Mouse (Mus musculus): ENCODE results near the gene Olfr1417. TPM values are rescaled to one million over a fixed set of nuclear protein-coding genes. Genes with fewer than 3 reads are reported as not detected.
"Not testable (repeated sequence)": the region's sequence is repeated elsewhere in the genome, so short reads cannot be mapped to it uniquely, and the experiment has no call there.

The Olfr1417 gene
- 0.12 TPM in 1 of 2 replicates, not detected in the other for polyA plus RNA-seq (2014; fragmentation: Nextera tagmentation; extraction: Ambion mirVana)

DNA sequence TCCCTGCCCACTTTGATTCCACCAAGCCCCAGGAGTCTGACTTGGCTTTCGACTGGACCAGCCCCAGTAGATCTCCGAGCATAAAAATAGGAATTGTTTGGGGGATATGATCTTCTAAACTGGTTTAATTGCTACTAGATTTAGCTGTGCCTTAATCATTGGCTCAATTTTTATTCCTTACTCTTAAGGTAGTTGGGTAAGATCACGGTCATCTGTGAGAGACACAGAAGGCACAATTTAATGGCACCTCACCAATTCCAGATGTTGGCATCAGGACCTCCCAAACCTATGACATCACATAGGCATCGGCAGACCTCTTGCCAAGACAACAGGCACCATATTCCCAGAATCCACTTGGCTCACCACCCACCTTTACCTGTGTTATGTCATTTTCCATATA lies at the start of gene Olfr1417:
Olfr1417 (minus strand) TSS at position 101 of the 400 bp plus-strand sequence.
- no peaks in the 10 kb centered on the region for H3K9me3 ChIP-seq (ENCODE audit: control insufficient read depth, low read length)
- H3K4me3 ChIP-seq (ENCODE audit: low read depth, low read length), result no peak within 1 kb of the TSS
- H3K4me1 ChIP-seq (replicated peaks; ENCODE audit: control insufficient read depth, insufficient read depth, low read length), result no peaks in the 10 kb centered on the region
- no peak within 1 kb of the TSS for H3K4me2 ChIP-seq (ENCODE audit: low read length)
- no peak for ATAC-seq (replicated peaks; ENCODE audit: low FRiP score, low TSS enrichment, low read depth)
- no peaks in the 10 kb centered on the region for H3K27me3 ChIP-seq (replicated peaks; ENCODE audit: control insufficient read depth, insufficient read depth, low read length)
- WGBS, result 89% methylated on average over 4 of the region's 4 CpGs
- H3K27ac ChIP-seq (ENCODE audit: low read depth), result no peak within 1 kb of the TSS
- no peak for DNase-seq (ENCODE audit: low spot score)
- H3K9ac ChIP-seq (ENCODE audit: low read length), result no peak within 1 kb of the TSS
- H3K36me3 ChIP-seq (ENCODE audit: control insufficient read depth, insufficient read depth, low read length), result no peaks in the 10 kb centered on the region

DNA sequence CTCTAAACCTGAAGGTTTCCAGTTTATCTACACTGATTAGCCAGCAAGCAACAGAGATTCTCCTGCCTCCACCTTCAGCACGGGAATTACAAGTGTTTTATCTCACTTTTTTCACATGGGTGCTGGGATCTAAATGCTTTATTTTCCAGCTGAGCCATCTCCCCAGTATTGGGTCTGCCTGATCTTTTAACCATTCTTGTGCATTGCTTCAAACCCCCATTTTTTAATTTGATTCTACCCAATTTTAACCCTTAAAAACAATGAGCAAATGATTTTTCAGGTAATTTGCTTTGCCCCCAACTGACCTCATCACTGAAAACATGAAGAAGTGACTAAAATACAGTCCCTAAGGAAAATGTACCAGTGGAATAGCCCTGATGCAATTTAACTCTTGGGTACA lies 47.2 kb upstream of the Olfr1417 start, which contains the start of gene Olfr1420:
Olfr1420 (plus strand) TSS at position 301 of the 400 bp plus-strand sequence.
- ATAC-seq (replicated peaks; ENCODE audit: low FRiP score, low TSS enrichment, low read depth) (no peak), DNase-seq (ENCODE audit: low spot score) (no peak)
- Histone ChIP-seq H3K36me3 (ENCODE audit: control insufficient read depth, insufficient read depth, low read length) (no peaks in the 10 kb centered on the region), H3K4me3 (ENCODE audit: low read depth, low read length) (no peak within 1 kb of the TSS), H3K9ac (ENCODE audit: low read length) (no peak within 1 kb of the TSS), H3K4me2 (ENCODE audit: low read length) (no peak within 1 kb of the TSS), H3K4me1 (replicated peaks; ENCODE audit: control insufficient read depth, insufficient read depth, low read length) (no peaks in the 10 kb centered on the region), H3K27ac (ENCODE audit: low read depth) (no peak within 1 kb of the TSS), H3K27me3 (replicated peaks; ENCODE audit: control insufficient read depth, insufficient read depth, low read length) (no peaks in the 10 kb centered on the region), H3K9me3 (ENCODE audit: control insufficient read depth, low read length) (no peaks in the 10 kb centered on the region)
- WGBS, result 47% methylated on average over 1 of the region's 1 CpGs

DNA sequence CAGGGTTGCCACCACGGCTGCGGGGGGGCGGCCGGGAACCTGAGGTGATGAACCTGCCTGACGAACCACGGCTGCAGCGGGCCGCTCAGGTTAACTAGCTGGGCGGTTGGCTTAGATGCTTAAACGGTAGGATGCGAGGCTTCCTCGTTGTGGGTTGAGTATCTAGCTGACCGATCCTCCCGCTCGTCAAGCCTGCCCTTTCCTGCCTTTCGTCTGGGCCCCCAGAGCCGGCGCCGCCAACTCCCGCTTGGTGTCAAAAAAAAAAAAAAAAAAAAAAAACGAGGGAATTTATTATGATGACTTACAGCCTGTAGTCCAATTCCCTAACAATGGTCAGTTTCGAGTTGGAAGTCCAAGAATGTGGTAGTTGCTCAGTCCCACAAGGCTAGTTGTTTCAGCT lies 39.4 kb upstream of the Olfr1417 start:
- 58% methylated on average over 21 of the region's 22 CpGs for WGBS
- not testable (repeated sequence) for H3K27ac ChIP-seq (ENCODE audit: low read depth); H3K9ac ChIP-seq (ENCODE audit: low read length); H3K27me3 ChIP-seq (replicated peaks; ENCODE audit: control insufficient read depth, insufficient read depth, low read length); DNase-seq (ENCODE audit: low spot score); ATAC-seq (replicated peaks; ENCODE audit: low FRiP score, low TSS enrichment, low read depth); H3K4me1 ChIP-seq (replicated peaks; ENCODE audit: control insufficient read depth, insufficient read depth, low read length); H3K9me3 ChIP-seq (ENCODE audit: control insufficient read depth, low read length); H3K36me3 ChIP-seq (ENCODE audit: control insufficient read depth, insufficient read depth, low read length); H3K4me3 ChIP-seq (ENCODE audit: low read depth, low read length)
- 0 out of 2 replicates have a peak overlapping the region, but pooled peaks have one; percentile 11 for H3K4me2 ChIP-seq (ENCODE audit: low read length)

DNA sequence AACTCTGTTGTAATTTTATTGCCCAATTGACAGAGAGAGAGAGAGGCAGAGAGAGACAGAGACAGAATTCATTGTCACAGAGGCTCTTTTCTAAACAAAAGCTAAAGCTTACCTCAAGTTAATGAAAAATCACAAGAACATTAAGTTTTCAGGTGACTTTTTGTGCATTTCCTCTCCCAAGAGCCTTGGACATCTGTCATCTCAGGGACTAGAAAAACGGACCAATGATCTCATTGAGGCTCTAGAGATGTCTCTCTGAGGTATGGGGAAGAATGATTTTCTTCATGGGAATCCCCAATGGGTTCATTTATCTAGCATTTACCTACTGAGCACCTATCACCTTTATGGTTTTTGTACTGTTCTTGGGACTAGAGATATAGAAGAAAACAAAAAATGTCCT lies 36.0 kb upstream of the Olfr1417 start, which contains the start of gene Olfr1419:
Olfr1419 (minus strand) TSS at position 101 of the 400 bp plus-strand sequence.
- Histone ChIP-seq H3K36me3 (ENCODE audit: control insufficient read depth, insufficient read depth, low read length) (no peaks in the 10 kb centered on the region), H3K27me3 (replicated peaks; ENCODE audit: control insufficient read depth, insufficient read depth, low read length) (no peaks in the 10 kb centered on the region), H3K9ac (ENCODE audit: low read length) (no peak within 1 kb of the TSS), H3K4me1 (replicated peaks; ENCODE audit: control insufficient read depth, insufficient read depth, low read length) (no peaks in the 10 kb centered on the region), H3K4me3 (ENCODE audit: low read depth, low read length) (no peak within 1 kb of the TSS), H3K27ac (ENCODE audit: low read depth) (no peak within 1 kb of the TSS), H3K4me2 (ENCODE audit: low read length) (no peak within 1 kb of the TSS), H3K9me3 (ENCODE audit: control insufficient read depth, low read length) (no peaks in the 10 kb centered on the region)
- ATAC-seq (replicated peaks; ENCODE audit: low FRiP score, low TSS enrichment, low read depth), result no peak
- WGBS, result 51% methylated on average over 1 of the region's 1 CpGs
- no peak for DNase-seq (ENCODE audit: low spot score)

GRCm38 (mm10) chr19:11867837-11868236 lies 28.8 kb upstream of the Olfr1417 start:
- H3K4me2 ChIP-seq (ENCODE audit: low read length), result no peak overlapping the region

DNA sequence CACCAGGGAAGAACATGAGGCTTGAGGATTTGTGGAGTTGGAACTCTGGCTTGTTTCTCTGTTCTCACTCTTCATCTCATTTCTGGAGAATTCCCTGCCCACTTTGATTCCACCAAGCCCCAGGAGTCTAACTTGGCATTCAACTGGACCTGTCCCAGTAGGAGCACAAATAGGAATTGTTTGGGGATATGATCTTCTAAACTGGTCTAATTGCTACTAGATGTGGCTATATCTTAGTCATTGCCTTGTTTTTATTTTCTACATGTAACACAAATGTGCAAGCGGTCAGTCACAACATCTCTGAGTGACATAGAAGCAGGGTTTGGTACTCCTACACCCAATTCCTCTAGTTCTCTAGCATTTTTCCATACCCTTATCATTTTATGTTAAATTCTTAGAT lies 21.9 kb upstream of the Olfr1417 start, which contains the start of gene Olfr1418:
Olfr1418 (minus strand) TSS at position 101 of the 400 bp plus-strand sequence.
- H3K4me3 ChIP-seq (ENCODE audit: low read depth, low read length), result no peak within 1 kb of the TSS
- DNase-seq (ENCODE audit: low spot score), result no peak
- H3K9me3 ChIP-seq (ENCODE audit: control insufficient read depth, low read length), result no peaks in the 10 kb centered on the region
- no peaks in the 10 kb centered on the region for H3K36me3 ChIP-seq (ENCODE audit: control insufficient read depth, insufficient read depth, low read length)
- H3K27ac ChIP-seq (ENCODE audit: low read depth), result no peak within 1 kb of the TSS
- no peak within 1 kb of the TSS for H3K9ac ChIP-seq (ENCODE audit: low read length)
- ATAC-seq (replicated peaks; ENCODE audit: low FRiP score, low TSS enrichment, low read depth), result no peak
- H3K27me3 ChIP-seq (replicated peaks; ENCODE audit: control insufficient read depth, insufficient read depth, low read length), result no peaks in the 10 kb centered on the region
- H3K4me1 ChIP-seq (replicated peaks; ENCODE audit: control insufficient read depth, insufficient read depth, low read length), result no peaks in the 10 kb centered on the region
- no peak within 1 kb of the TSS for H3K4me2 ChIP-seq (ENCODE audit: low read length)
- 89% methylated on average over 1 of the region's 1 CpGs for WGBS

More at GRCm38 (mm10) chr19:11867837-11868236, 28.8 kb upstream of the Olfr1417 start:
- Histone ChIP-seq H3K4me1 (replicated peaks; ENCODE audit: control insufficient read depth, insufficient read depth, low read length) (no peaks in the 10 kb centered on the region), H3K4me3 (ENCODE audit: low read depth, low read length) (no peak overlapping the region), H3K9me3 (ENCODE audit: control insufficient read depth, low read length) (no peaks in the 10 kb centered on the region), H3K27me3 (replicated peaks; ENCODE audit: control insufficient read depth, insufficient read depth, low read length) (no peaks in the 10 kb centered on the region), H3K27ac (ENCODE audit: low read depth) (no peak overlapping the region), H3K9ac (ENCODE audit: low read length) (no peak overlapping the region), H3K36me3 (ENCODE audit: control insufficient read depth, insufficient read depth, low read length) (no peaks in the 10 kb centered on the region)
- DNase-seq (ENCODE audit: low spot score), result no peak
- WGBS, result 82% methylated on average over 2 of the region's 2 CpGs
- ATAC-seq (replicated peaks; ENCODE audit: low FRiP score, low TSS enrichment, low read depth), result no peak

DNA sequence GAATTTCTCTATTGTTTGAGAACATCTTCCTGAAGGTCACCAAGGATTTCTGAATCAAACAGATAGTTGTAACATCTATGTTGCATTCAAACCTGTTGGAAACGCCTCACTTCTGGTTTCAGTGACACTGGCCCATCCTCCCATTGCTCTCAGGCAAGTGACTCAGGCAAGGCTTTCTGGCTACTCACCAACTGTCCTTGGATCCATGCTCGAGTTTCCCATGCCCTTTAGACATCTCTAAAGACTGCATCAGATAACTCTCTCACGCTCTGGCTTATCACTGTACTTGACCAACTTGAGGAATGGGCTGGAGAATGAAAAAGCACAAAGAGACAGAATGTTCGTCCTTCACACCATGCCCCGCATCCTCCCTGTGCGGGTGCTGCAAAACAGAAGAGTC lies 17.5 kb upstream of the Olfr1417 start:
- H3K36me3 ChIP-seq (ENCODE audit: control insufficient read depth, insufficient read depth, low read length), result no peaks in the 10 kb centered on the region
- H3K9me3 ChIP-seq (ENCODE audit: control insufficient read depth, low read length), result 0 out of 2 replicates have a peak, but pooled peaks cover 2% of the 10 kb centered on the region
- WGBS, result 73% methylated on average over 6 of the region's 6 CpGs
- H3K4me3 ChIP-seq (ENCODE audit: low read depth, low read length), result no peak overlapping the region
- DNase-seq (ENCODE audit: low spot score), result no peak
- H3K27me3 ChIP-seq (replicated peaks; ENCODE audit: control insufficient read depth, insufficient read depth, low read length), result no peaks in the 10 kb centered on the region
- H3K4me1 ChIP-seq (replicated peaks; ENCODE audit: control insufficient read depth, insufficient read depth, low read length), result no peaks in the 10 kb centered on the region
- ATAC-seq (replicated peaks; ENCODE audit: low FRiP score, low TSS enrichment, low read depth), result no peak
- H3K27ac ChIP-seq (ENCODE audit: low read depth), result no peak overlapping the region
- H3K4me2 ChIP-seq (ENCODE audit: low read length), result no peak overlapping the region
- no peak overlapping the region for H3K9ac ChIP-seq (ENCODE audit: low read length)

- no peak for DNase-seq (ENCODE audit: low spot score)
- no peak for ATAC-seq (replicated peaks; ENCODE audit: low FRiP score, low TSS enrichment, low read depth)
Measured at GRCm38 (mm10) chr19:11854821-11855220, 15.8 kb upstream of the Olfr1417 start.

GRCm38 (mm10) chr19:11852652-11853051 lies 13.6 kb upstream of the Olfr1417 start:
- no peaks in the 10 kb centered on the region for H3K36me3 ChIP-seq (ENCODE audit: control insufficient read depth, insufficient read depth, low read length)
- H3K9ac ChIP-seq (ENCODE audit: low read length), result no peak overlapping the region
- ATAC-seq (replicated peaks; ENCODE audit: low FRiP score, low TSS enrichment, low read depth) (no peak), DNase-seq (ENCODE audit: low spot score) (no peak)
- no peaks in the 10 kb centered on the region for H3K27me3 ChIP-seq (replicated peaks; ENCODE audit: control insufficient read depth, insufficient read depth, low read length)
- WGBS, result 66% methylated on average over 4 of the region's 4 CpGs
- no peak overlapping the region for H3K27ac ChIP-seq (ENCODE audit: low read depth)
- H3K4me2 ChIP-seq (ENCODE audit: low read length), result no peak overlapping the region
- no peaks in the 10 kb centered on the region for H3K4me1 ChIP-seq (replicated peaks; ENCODE audit: control insufficient read depth, insufficient read depth, low read length)
- H3K9me3 ChIP-seq (ENCODE audit: control insufficient read depth, low read length), result 0 out of 2 replicates have a peak, but pooled peaks cover 2% of the 10 kb centered on the region
- H3K4me3 ChIP-seq (ENCODE audit: low read depth, low read length), result no peak overlapping the region

More at GRCm38 (mm10) chr19:11854821-11855220, 15.8 kb upstream of the Olfr1417 start:
- Histone ChIP-seq H3K4me1 (replicated peaks; ENCODE audit: control insufficient read depth, insufficient read depth, low read length) (no peaks in the 10 kb centered on the region), H3K36me3 (ENCODE audit: control insufficient read depth, insufficient read depth, low read length) (no peaks in the 10 kb centered on the region), H3K27me3 (replicated peaks; ENCODE audit: control insufficient read depth, insufficient read depth, low read length) (no peaks in the 10 kb centered on the region), H3K4me2 (ENCODE audit: low read length) (no peak overlapping the region), H3K27ac (ENCODE audit: low read depth) (no peak overlapping the region), H3K9me3 (ENCODE audit: control insufficient read depth, low read length) (0 out of 2 replicates have a peak, but pooled peaks cover 2% of the 10 kb centered on the region), H3K4me3 (ENCODE audit: low read depth, low read length) (no peak overlapping the region), H3K9ac (ENCODE audit: low read length) (no peak overlapping the region)
- 89% methylated on average over 2 of the region's 2 CpGs for WGBS

Data from intestine, embryonic 14.5 days (tissue).